Mouse (Mus musculus): ENCODE measurements around the gene Senp5.
"Not testable (repeated sequence)": the region's sequence is repeated elsewhere in the genome, so short reads cannot be mapped to it uniquely, and the experiment has no call there.

Senp5 gene

DNA sequence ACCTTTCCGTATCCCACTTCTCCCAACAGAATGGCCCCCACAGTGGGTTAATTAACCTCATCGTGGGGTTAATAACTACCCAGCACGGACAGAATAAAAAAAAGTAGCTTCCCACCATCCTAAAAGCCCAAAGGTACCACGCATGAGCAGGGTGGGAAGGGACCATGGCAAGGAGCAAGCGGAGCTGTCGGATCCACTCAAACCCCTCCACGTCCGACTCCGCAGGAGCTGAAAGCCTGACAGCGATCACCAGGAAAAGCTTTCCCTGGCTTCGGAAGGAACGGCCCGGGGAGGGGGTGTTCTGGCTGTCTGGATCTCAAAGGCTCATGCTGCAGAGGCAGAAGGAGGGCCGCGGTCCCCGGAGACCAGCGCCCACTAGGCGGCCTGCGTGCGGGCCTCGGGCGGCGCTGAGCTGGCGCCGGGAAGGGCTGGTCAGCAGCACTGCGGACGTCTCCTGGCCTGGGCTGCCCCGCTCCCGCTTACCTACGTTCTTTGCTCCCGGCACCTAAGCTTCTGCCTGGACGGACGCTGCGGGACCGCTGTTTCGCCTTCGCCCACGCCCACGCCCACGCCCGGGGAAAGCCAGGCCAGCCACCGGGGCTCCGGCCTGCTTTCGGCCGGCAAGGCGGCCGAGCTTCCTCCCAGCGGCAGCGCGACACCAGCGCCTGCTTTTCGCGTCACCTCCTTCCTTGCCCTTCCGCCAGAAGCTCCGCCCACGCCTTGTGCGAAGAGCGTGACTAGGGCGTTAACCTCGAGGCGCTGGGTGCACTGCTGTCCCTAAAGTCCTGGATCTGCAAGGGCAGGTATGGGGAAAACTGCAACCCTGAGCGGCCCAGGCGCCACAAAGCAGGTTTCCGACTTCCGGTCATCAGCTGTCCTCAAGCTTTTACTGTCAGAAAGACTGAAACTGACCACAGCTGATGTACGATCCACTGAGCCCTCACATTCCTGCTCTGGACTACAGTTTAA, at the start of gene Senp5:
Gene Senp5, minus strand, starts transcription at position 779 of the 969 bp plus-strand sequence.
- peak; percentile 96 for DNase-seq

DNA sequence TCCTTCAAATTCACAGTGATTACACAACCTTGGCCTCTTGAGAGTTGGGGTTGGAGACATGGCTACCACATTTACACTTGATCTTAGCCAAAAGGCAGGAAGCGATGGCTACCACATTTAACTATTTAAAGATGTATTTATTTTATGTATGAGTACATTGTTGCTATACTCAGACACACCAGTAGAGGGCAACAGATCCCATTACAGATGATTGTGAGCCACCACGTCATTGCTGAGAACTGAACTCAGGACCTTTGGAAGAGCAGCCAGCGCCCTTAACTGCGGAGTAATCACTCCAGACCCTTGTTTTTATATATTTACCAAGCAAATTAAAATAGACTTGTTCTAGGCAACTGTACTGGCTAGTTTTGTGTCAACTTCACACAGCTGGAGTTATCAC, 39.3 kb upstream of the Senp5 start:
- DNase-seq, result no peak

GRCm38 (mm10) chr16:32019678-32020077, 16.6 kb upstream of the Senp5 start:
- DNase-seq, result no peak

DNA sequence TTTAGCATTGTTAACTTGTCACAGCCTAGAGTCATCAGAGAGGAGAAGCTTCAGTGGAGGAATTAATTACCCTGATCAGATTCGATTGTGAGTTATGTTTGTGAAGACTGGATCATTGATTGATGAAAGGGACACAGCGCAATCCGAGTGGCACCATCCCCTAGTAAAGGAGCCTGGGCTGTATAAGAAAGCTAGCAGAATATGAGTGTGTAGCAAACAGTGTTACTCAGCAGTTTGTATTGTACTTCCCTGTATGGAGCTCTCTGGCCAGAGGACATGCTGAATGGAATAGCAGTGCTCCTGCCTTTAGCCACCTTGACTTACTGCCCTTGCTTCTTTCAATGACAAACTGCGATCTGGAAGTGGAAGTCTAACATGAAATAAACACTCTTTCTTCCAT, 7.2 kb upstream of the Senp5 start:
- DNase-seq, result no peak

DNA sequence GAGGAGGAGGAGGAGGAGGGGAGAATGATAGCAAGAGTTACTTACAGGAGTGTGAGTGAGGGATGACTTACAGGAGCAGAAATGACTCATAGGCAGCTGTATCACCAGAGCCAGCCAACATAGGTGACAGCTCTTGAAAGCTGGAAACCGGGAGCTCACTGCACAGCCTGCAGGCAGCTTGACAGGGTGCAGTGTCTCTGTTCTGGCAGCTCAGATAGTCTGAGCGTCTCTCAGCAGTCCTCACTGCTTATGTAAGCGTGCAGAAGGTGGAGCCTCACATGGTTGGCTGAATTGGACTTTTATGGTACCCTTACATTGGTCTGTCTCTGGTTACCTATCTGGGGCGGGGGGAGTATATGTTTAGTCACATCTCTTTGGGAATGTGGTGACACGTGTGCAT, 6.8 kb upstream of the Senp5 start:
- DNase-seq, result no peak

DNA sequence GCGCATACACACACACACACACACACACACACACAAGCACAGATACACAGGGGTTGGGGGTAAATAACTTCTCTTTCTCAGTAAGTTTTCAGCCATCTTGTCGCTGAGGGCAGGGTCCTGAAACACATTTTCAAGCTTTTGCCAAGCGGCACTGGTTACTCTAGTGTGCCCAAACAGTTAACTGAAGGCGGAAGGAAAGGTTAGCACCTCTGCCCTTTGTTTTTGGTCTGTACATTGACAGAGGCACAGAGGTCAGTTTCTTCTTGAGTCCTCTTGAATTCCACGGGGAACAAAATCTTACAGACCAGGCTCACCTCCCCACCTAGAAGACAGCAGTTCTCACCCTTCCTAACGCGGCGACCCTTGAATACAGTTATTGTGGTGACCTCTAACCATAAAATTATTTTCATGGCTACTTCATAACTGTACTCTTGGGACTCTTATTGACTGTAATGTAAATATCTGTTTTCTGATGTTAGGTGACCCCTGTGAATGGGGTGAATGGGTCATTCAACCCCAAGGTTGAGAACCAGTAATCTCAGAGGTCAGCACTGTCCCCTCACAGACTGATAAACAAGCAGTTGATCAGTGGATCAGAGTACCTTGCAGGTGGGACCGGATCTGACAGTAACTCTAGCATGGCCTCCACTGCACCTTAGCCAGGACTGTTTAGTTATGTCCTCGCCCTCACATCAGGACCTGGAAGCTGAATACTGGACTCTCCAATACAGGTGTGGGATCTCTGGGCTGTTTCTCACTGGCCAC, 5.6 kb upstream of the Senp5 start:
- no peak for DNase-seq

DNA sequence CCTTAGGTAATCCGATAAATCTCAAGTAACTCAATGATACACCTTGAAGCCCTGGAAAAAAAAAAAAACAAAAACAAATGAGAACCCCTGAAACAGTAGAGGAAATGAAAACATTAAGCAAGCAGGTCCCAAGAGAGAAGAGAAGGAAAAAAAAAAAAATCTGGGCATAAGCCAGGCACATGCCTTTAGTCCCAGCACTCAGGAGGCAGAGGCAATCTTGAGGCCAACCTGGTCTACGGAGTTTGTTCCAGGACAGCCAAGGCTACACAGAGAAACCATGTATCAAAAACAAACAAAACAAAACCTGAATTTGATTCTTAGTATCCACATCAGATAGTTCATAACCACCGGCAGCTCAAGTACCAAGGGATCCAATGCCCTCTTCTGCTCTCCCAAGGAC, 1.6 kb upstream of the Senp5 start:
- no peak for DNase-seq

GRCm38 (mm10) chr16:31996371-31996770, 6.7 kb downstream of the Senp5 start:
- DNase-seq, result no peak

DNA sequence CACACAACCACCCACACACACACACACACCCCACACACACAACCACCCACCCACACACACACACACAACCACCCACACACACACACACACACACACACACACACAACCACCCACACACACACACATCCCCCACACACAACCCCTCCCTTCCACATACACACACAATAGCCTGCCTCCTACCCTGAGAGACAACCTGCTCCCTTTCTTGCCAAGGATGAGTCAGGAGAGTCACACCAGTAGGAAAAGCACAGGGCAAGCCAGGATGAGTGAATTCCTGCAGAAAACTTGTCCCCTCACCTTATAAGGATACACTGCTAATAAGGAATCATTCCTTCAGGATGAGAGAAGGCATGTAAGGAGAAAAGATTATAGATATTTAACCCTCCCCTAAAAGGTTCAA, 9.1 kb downstream of the Senp5 start:
- DNase-seq, result no peak

GRCm38 (mm10) chr16:31993195-31993594, 9.9 kb downstream of the Senp5 start:
- DNase-seq, result no peak

GRCm38 (mm10) chr16:31992039-31992438, 11.0 kb downstream of the Senp5 start:
- DNase-seq, result no peak

DNA sequence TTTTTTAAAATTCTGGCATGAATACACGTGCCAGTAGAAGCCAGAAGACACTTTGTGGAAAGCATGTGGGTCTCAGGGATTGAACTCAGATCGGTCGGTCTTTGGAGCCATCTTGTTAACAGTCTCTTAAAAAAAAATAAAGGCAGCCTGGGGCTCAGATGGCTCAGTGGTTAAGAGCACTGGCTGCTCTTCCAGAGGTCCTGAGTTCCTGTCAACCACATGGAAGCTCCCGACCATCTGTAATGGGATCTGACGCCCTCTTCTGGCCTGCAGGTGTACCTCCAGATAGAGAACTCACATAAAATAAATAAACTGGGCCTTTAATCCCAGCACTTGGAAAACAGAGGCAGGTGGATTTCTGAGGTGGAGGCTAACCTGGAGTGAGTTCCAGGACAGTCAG, 22.1 kb downstream of the Senp5 start:
- no peak for DNase-seq

DNA sequence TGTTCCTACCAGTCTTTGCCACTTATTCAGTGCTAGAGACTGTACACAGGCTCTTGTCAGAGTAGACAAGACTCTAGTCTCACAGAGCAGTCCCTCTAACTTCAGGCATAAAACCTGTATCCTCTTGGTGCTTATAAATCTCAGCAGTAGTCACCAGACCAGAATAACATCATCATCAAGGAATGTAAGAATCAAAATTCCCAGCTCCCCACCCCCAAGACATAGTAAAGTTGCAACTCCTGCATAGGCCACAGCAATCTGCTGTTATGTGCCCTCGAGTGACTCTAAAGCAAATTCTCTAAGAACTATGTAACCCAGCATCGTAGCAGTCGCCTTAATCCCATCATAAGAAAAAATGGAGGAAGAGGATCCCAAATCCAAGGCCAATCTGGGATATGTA, 23.6 kb downstream of the Senp5 start:
- no peak for DNase-seq

DNA sequence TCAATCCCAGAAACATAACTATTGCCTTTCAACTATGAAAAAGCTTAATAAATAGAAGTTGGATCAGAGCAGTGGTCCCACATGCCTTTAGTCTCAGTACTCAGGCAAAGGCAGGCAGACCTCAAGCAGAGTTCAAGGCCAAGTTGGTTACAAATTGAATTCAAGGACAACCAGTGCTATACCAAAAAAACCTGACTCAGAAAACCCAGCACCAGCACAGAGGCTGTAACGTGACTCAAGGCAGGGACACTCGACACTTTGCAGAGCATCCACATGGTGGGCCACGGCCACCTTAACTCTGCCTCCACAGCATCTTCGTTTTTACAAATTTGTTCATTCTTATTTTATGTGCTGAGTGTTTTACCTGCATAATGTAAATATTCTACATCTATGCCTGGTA, 27.8 kb downstream of the Senp5 start:
- no peak for DNase-seq

DNA sequence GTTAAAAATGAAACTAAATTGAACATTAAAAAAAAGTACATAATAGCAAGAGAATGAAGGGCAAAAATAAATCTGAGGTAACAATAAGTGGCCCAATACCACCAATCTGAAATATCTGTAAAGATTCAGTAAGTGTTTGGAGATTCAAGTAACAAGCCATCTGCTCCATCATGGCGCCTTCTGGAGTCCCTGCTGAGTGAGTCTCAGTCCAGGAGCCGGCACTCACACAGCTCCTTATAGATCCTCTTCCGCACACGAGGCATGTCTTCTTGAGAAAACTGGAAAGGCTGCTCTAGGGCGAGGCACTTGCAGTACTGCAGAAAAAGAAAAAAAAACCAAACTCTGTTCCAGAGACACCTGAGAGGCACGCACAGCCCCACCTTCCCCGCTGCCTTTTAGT, 39.9 kb downstream of the Senp5 start:
- DNase-seq, result no peak

DNA sequence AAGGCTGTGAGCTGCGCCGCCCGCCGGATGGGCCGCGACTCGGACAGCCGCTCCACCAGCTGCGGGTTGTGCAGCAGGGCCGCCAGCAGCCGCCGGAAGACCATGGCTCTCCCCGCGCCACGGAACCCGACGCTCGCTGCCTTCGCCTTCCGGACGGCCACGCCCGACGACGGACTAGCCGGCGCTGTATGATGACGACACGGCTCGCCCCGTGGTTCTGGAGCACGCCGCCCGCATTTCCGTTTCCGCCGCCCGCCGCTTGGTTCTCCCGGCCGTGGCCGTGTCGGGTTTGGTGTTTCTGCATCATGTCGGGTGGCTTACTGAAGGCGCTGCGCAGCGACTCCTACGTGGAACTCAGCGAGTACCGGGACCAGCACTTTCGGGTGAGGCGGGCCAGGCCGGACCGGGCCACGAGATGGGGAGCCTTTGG, 54.7 kb downstream of the Senp5 start, which contains the start of the genes 0610012G03Rik and Ncbp2:
Gene 0610012G03Rik, minus strand, starts transcription at position 150 of the 430 bp plus-strand sequence.
Gene Ncbp2, plus strand, starts transcription at position 169 of the 430 bp plus-strand sequence.
- DNase-seq, result peak; percentile 99

DNA sequence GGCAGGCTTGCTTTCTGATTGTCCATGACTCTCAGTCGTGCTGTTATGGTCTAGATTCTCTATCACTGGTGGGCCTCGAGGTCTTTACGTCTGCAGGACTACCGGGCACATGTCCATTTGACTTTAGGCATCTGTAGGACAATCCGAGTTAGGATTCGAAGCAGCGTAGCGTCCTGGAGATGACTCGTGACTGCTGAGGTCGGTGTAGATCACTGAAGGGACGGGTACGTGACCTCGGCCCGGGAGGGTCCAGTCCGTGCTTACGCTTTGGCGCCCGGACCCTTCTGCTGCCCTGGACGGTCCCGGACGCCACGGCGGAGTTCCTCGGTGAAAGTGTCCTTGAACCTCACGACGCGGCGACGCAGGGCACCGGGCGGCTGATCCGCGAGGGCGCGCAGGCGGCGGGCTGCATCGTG, 55.2 kb downstream of the Senp5 start:
- no peak for DNase-seq

DNA sequence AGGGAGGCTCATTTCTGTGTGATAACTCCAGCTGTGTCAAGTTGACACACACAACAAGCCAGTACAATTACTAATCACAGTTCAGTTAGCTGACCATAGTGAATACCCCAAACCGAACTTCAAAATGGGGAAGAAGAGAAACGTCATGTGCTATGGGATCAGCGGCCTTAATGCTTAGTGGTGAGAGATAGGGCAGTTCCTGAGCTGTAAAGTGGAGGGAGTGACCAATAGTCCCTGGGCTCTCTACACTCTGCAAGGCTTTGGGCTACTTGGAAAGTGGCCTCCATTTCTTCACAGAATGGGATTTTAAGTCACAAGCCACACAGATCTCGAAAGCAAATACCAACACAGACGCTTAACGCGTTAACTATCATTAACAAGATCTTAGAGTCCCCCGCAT, 55.8 kb downstream of the Senp5 start:
- DNase-seq, result no peak

- DNase-seq, result not testable (repeated sequence)
Measured at GRCm38 (mm10) chr16:31945986-31946385, 57.1 kb downstream of the Senp5 start.

DNA sequence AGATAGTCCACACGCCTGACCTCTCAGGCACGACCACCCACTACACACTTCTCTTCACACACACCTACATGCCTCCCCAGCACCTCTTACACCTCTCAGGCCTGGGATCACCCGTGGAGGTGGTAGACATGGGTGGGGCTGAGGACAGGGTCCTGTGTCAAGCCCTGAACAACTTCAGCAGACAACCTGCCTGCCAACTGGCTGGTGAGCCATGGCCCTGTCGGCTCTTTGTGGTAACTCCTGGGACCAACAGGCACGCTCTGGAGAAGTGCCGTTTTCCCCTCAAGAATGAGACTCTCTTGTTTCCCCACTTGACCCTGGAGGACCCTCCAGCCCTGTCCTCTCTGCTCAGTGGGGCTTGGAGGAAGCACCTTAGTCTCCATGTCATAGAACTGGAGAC, 57.7 kb downstream of the Senp5 start:
- DNase-seq, result no peak

DNA sequence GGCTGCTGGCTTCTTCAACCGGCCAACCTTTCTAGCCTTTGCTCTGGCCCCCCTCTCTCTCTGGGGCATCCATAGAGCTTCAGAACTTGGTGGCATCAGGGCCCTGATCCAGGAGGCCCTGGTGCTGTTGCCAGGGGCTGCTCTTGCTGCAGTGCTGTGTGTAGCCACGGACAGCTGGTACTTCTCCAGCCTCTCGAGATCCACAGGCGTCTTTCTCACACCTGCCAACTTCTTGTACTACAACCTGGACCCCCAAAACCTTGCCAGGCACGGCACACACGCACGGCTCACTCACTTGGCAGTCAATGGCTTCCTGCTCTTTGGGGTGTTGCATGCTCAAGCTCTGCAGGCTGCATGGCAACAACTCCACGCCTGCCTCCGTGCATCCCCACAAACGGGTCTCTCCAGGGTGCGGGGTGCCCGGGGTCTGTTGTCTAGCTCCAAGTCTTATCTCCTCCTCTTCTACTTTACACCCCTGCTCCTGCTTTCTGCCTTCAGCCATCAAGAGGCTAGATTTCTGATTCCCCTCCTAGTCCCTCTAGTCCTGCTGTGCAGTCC, 58.3 kb downstream of the Senp5 start:
- DNase-seq, result no peak

GRCm38 (mm10) chr16:31943980-31944379, 59.1 kb downstream of the Senp5 start:
- peak; percentile 88 for DNase-seq

DNA sequence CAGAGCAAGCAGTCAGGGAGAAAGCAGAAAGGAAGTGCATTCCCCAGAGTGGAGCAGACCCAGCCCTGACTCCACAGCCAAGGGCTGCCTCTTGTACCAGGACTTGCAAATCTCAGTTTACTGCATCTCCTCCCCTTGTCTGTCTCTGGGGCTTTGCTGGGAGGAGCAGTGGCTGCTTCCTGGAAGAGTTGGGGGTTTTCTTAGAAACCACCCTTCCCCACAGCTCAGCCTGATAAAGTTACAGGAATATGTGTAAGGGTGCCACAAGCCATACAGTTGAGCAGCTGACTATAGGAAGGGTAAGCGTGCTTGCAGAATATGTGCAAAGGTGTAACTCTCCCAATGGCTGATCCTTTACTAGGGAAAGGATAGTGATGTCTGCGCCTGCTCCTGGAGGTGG, 62.5 kb downstream of the Senp5 start:
- DNase-seq, result no peak

All from kidney, postnatal 10 days (tissue).